ENCODE assay signal across 8 mouse cellular contexts in genomic region chr14:76819690-76820089, GRCm38 (mm10).
A peak's percentile ranks its signal among the peaks of the same experiment; 100 is the strongest.
DNase-seq lines count a peak whose midpoint lies in the region; ATAC-seq and TF ChIP-seq lines count a peak whose summit lies in the region.

No protein-coding gene starts in this region.

- DNase-seq in liver, adult 2 months (ENCODE audit: extremely low read depth, low read depth, low spot score): peak; percentile 94
- no peak for DNase-seq in liver
- DNase-seq in frontal cortex, postnatal 10 days (ENCODE audit: low spot score in 2 of 2): peak; percentile 68 to 80
- peak; percentile 88 to 90 for DNase-seq in heart, postnatal 36 days
- DNase-seq in layer of hippocampus, postnatal 10 days (ENCODE audit: low spot score in 2 of 2): peak; percentile 77 to 78
- peak; percentile 95 for DNase-seq in lung, postnatal 36 days
- DNase-seq in spleen, postnatal 36 days (ENCODE audit: low spot score in 2 of 2): peak; percentile 12 to 18

- H3K4me3 ChIP-seq in liver, adult 2 months (ENCODE audit: insufficient read depth, low read depth, low read length): no peak overlapping the region

- WGBS in liver, adult 2 months: 8% methylated on average over 8 of the region's 8 CpGs

- H3K4me1 ChIP-seq in liver, adult 2 months (ENCODE audit: control insufficient read depth, insufficient read depth, low read length): peaks cover 32% of the 10 kb centered on the region

- H3K9ac ChIP-seq in liver, adult 2 months (ENCODE audit: low read depth, low read length): 0 out of 2 replicates have a peak overlapping the region, but pooled peaks have one; percentile 2

- no peaks in the 10 kb centered on the region for H3K36me3 ChIP-seq in liver, adult 2 months (ENCODE audit: control insufficient read depth, insufficient read depth, low read length)

- H3K27ac ChIP-seq in liver, adult 2 months (replicated peaks; ENCODE audit: insufficient read depth, low read depth, low read length): peak overlapping the region; percentile 57

- intact Hi-C loops in heart, postnatal 36 days (cut with DNase I): loop anchor here (2.0 to 5.0 kb wide), 6 partner anchors 55 to 315 kb away; no protein-coding TSS in a partner anchor

- TF ChIP-seq CTCF in liver, adult 2 months (IDR thresholded peaks at IDR 0.05; ENCODE audit: low read depth, low read length): no peak

- no peak for ATAC-seq in erythroblast, adult 5-6 weeks (replicated peaks; ENCODE audit: low FRiP score, poor library complexity, severe bottlenecking)

- no peaks in the 10 kb centered on the region for H3K27me3 ChIP-seq in liver, adult 2 months (ENCODE audit: control insufficient read depth, insufficient read depth, low read length)

- no peaks in the 10 kb centered on the region for H3K79me2 ChIP-seq in liver, adult 2 months (ENCODE audit: control insufficient read depth, insufficient read depth, low read length)

- TF ChIP-seq POLR2A in liver, adult 2 months (IDR thresholded peaks at IDR 0.05; ENCODE audit: extremely low read depth, insufficient read depth, low read length): no peak
